Mouse (Mus musculus) neutrophil, adult 5-6 weeks (primary cell): ENCODE measurements around the gene Camk2b. TPM values are rescaled to one million over a fixed set of nuclear protein-coding genes. Genes with fewer than 3 reads are reported as not detected.

Experiments
- total RNA-seq: library from RNA; stranded (forward); fragments of 200-1000 nt; gene quantifications from 2 replicates; pipeline ENCODE4 v1.2.3, GENCODE M21; 2017

Camk2b gene
- total RNA-seq, 1 experiment from 2014 or later = 2.1 TPM

Other genes starting within 250 kb of the Camk2b start
- 23.3 and 26.3 TPM in 2 replicates for gene Polm, start 228.3 kb downstream of the Camk2b start, total RNA-seq
- gene Aebp1, start 204.4 kb downstream of the Camk2b start, total RNA-seq = not detected in 2 replicates
- gene Pold2, start 188.1 kb downstream of the Camk2b start, total RNA-seq = 6.3 and 9.8 TPM in 2 replicates
- gene Myl7, start 167.6 kb downstream of the Camk2b start, total RNA-seq = not detected in 2 replicates
- gene Gck, start 116.3 kb downstream of the Camk2b start, total RNA-seq = 0.35 TPM in 1 of 2 replicates, not detected in the other
- gene Ykt6, start 110.7 kb downstream of the Camk2b start, total RNA-seq = 47.1 and 54.4 TPM in 2 replicates
- 1.8 and 1.9 TPM in 2 replicates for gene A730071L15Rik, start 133.7 kb upstream of the Camk2b start, total RNA-seq
- gene Nudcd3, start 134.1 kb upstream of the Camk2b start, total RNA-seq = 38.5 and 39.4 TPM in 2 replicates
- 0.12 TPM in 1 of 2 replicates, not detected in the other for gene Npc1l1, start 163.8 kb upstream of the Camk2b start, total RNA-seq
- gene Ddx56, start 201.4 kb upstream of the Camk2b start, total RNA-seq = 15.7 and 21.4 TPM in 2 replicates
- 28.6 and 39.8 TPM in 2 replicates for gene Tmed4, start 208.5 kb upstream of the Camk2b start, total RNA-seq
- gene Ogdh, start 225.3 kb upstream of the Camk2b start, total RNA-seq = 97.5 and 110 TPM in 2 replicates